13 mouse cellular contexts compared by ENCODE assay signal in the genomic region with DNA sequence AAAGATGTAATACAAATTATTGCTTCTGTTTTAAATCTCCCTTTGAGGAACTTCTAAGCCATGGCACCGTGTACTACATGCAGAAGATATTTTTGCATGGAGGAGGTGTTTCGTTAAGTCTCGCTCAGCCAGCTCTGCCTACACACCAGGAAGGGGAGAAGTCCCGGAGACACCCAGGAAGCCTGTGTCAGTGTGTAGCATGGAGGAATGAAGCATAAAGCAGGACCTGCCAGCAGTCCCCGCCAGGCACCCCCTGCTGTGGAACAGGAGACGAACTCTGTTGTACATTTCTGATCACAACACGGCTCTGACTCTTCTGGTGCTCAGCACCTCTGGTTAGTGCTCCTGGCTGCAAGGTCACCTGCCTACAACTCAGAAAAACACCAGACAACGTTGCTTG. TPM values are rescaled to one million over a fixed set of nuclear protein-coding genes. Genes with fewer than 3 reads are reported as not detected.
A peak's percentile ranks its signal among the peaks of the same experiment; 100 is the strongest.
DNase-seq lines count a peak whose midpoint lies in the region; ATAC-seq lines count a peak whose summit lies in the region.
"Had no signal": no experiment of that assay in that cellular context is flagged by ENCODE, and none has a peak within 500 bp of the region (broad histone marks: within the 10 kb centered on the region; RNA-seq: fewer than 3 reads in every experiment).

No protein-coding gene starts in this region.

- H3K36me3 ChIP-seq in hindbrain, embryonic 16.5 days (ENCODE audit: control insufficient read depth, insufficient read depth, low read length) = no peaks in the 10 kb centered on the region
- no peaks in the 10 kb centered on the region for H3K36me3 ChIP-seq in hindbrain, embryonic 11.5 days (ENCODE audit: control insufficient read depth, insufficient read depth, low read length)
- no peaks in the 10 kb centered on the region for H3K36me3 ChIP-seq in neural tube, embryonic 15.5 days
- H3K36me3 ChIP-seq: embryonic facial prominence, embryonic 10.5 days; lung, embryonic 15.5 days had no signal

- H3K9ac ChIP-seq in hindbrain, embryonic 16.5 days (ENCODE audit: low read depth, low read length) = 0 out of 2 replicates have a peak overlapping the region, but pooled peaks have one; percentile 6
- no peak overlapping the region for H3K9ac ChIP-seq in hindbrain, embryonic 11.5 days (ENCODE audit: low read depth, low read length)
- no peak overlapping the region for H3K9ac ChIP-seq in neural tube, embryonic 15.5 days (replicated peaks)
- H3K9ac ChIP-seq: lung, embryonic 15.5 days had no signal

- H3K4me2 ChIP-seq in hindbrain, embryonic 16.5 days (ENCODE audit: low read length) = no peak overlapping the region
- H3K4me2 ChIP-seq in hindbrain, embryonic 11.5 days (replicated peaks; ENCODE audit: low read depth, low read length) = no peak overlapping the region
- H3K4me2 ChIP-seq in neural tube, embryonic 15.5 days = no peak overlapping the region

- whole genome bisulfite sequencing in hindbrain, embryonic 16.5 days = 41% methylated on average over 8 of the region's 8 CpGs
- WGBS in hindbrain, embryonic 11.5 days = 49% methylated on average over 8 of the region's 8 CpGs
- WGBS in neural tube, embryonic 15.5 days = 45% methylated on average over 8 of the region's 8 CpGs

- H3K27me3 ChIP-seq in hindbrain, embryonic 16.5 days (replicated peaks; ENCODE audit: control insufficient read depth, insufficient read depth, low read length) = no peaks in the 10 kb centered on the region
- H3K27me3 ChIP-seq in hindbrain, embryonic 11.5 days (ENCODE audit: control insufficient read depth, insufficient read depth, low read length) = peaks cover 4% of the 10 kb centered on the region; the same call in 1 of the 2 replicates
- no peaks in the 10 kb centered on the region; the same call in 1 of the 2 replicates for H3K27me3 ChIP-seq in neural tube, embryonic 15.5 days (replicated peaks)

- H3K9me3 ChIP-seq in hindbrain, embryonic 16.5 days (ENCODE audit: control insufficient read depth, low read length) = no peaks in the 10 kb centered on the region
- H3K9me3 ChIP-seq in hindbrain, embryonic 11.5 days (ENCODE audit: control insufficient read depth, low read length) = no peaks in the 10 kb centered on the region
- H3K9me3 ChIP-seq in neural tube, embryonic 15.5 days (replicated peaks) = no peaks in the 10 kb centered on the region
- H3K9me3 ChIP-seq: embryonic facial prominence, embryonic 10.5 days; lung, embryonic 15.5 days had no signal

- DNase-seq in hindbrain, embryonic 11.5 days (ENCODE audit: low spot score) = no peak
- DNase-seq in brain, adult 2 months (ENCODE audit: low read depth, low spot score) = peak; percentile 88
- DNase-seq in frontal cortex, postnatal 36 days (ENCODE audit: low spot score in 2 of 2) = peak; percentile 79 to 80
- no peak for DNase-seq in cerebellum, adult 9-11 months
- DNase-seq: adrenal gland, adult 2 months; heart, adult 2 months; kidney, adult 18-20 months; thymus, postnatal 25 days had no signal

- H3K27ac ChIP-seq in hindbrain, embryonic 16.5 days (ENCODE audit: low read depth, low read length) = no peak overlapping the region
- no peak overlapping the region for H3K27ac ChIP-seq in hindbrain, embryonic 11.5 days (ENCODE audit: low read depth, low read length)
- H3K27ac ChIP-seq in neural tube, embryonic 15.5 days (replicated peaks) = peak overlapping the region; percentile 72; the same call in 1 of the 2 replicates
- H3K27ac ChIP-seq: heart, adult 2 months; lung, embryonic 15.5 days had no signal

- no peak overlapping the region for H3K4me3 ChIP-seq in hindbrain, embryonic 16.5 days (ENCODE audit: low read length)
- no peak overlapping the region for H3K4me3 ChIP-seq in hindbrain, embryonic 11.5 days (ENCODE audit: low read depth, low read length)
- no peak overlapping the region for H3K4me3 ChIP-seq in neural tube, embryonic 15.5 days (replicated peaks)
- H3K4me3 ChIP-seq: heart, adult 2 months; lung, embryonic 15.5 days had no signal

- H3K4me1 ChIP-seq in hindbrain, embryonic 16.5 days (ENCODE audit: control insufficient read depth, insufficient read depth, low read depth, low read length) = peaks cover 13% of the 10 kb centered on the region
- H3K4me1 ChIP-seq in hindbrain, embryonic 11.5 days (replicated peaks; ENCODE audit: control insufficient read depth, insufficient read depth, low read length) = 0 out of 2 replicates have a peak, but pooled peaks cover 4% of the 10 kb centered on the region
- H3K4me1 ChIP-seq in neural tube, embryonic 15.5 days = peaks cover 40% of the 10 kb centered on the region
- H3K4me1 ChIP-seq: lung, embryonic 15.5 days had no signal

- ATAC-seq in hindbrain, embryonic 16.5 days = no peak
- ATAC-seq in hindbrain, embryonic 11.5 days (ENCODE audit: low FRiP score) = no peak
- ATAC-seq in neural tube, embryonic 15.5 days (ENCODE audit: low FRiP score) = no peak
- ATAC-seq in megakaryocyte, adult 5-6 weeks (ENCODE audit: poor library complexity, severe bottlenecking) = no peak

RNA-seq across cellular contexts. Expression of a gene that starts 51.8 kb away (rescaled TPM):
- 44.3 and 50.2 TPM in 2 replicates for polyA plus RNA-seq in hindbrain, embryonic 16.5 days (2015; fragmentation: Nextera tagmentation; extraction: Ambion mirVana)
- polyA plus RNA-seq in hindbrain, embryonic 11.5 days (2014; fragmentation: Nextera tagmentation; extraction: Ambion mirVana) = 12.1 and 13.0 TPM in 2 replicates
- 60.5 and 71.4 TPM in 2 replicates for polyA plus RNA-seq in neural tube, embryonic 15.5 days (2015; fragmentation: Nextera tagmentation; extraction: Ambion mirVana)
- total RNA-seq in megakaryocyte, adult 5-6 weeks (2015) = 1.2 and 2.6 TPM in 2 replicates
- total RNA-seq in megakaryocyte, adult 5-6 weeks (2017) = not detected in 2 replicates
- total RNA-seq: heart, adult 2 months had no signal
- polyA plus RNA-seq: heart, adult 2 months had no signal

Comparison
In these comparisons a context has a peak if more than half of its experiments do, and no peak if none do; other contexts are left out.
1. DNase-seq: peak in brain, adult 2 months (single experiment) and frontal cortex, postnatal 36 days (2 of 2); none in hindbrain, embryonic 11.5 days (single experiment) and cerebellum, adult 9-11 months (single experiment).